Mouse (Mus musculus) activated CD4-positive, CD25-positive, alpha-beta regulatory T cell, adult 4 months (primary cell): Measurements from ENCODE around the gene Tcp11l1. TPM values are rescaled to one million over a fixed set of nuclear protein-coding genes. Genes with fewer than 3 reads are reported as not detected.

Experiments used
- polyA plus RNA-seq, 2 experiments: library from polyadenylated mRNA; unstranded; fragments of 100-300 nt; shearing (Covaris generic); gene quantifications; one replicate each; pipeline ENCODE4 v1.2.1; 2017

Tcp11l1 gene
- polyA plus RNA-seq, 2 experiments from 2014 or later = 1.3 TPM; not detected in 1

Other genes starting within 250 kb of the Tcp11l1 start
- 10 to 100 TPM; 11.1 to 12.5 TPM for gene Hipk3, start 217.7 kb downstream of the Tcp11l1 start, polyA plus RNA-seq
- 10 to 100 TPM; 55.7 to 72.3 TPM for gene Cstf3, start 121.6 kb downstream of the Tcp11l1 start, polyA plus RNA-seq
- gene Pin1rt1, start 4.2 kb upstream of the Tcp11l1 start, polyA plus RNA-seq = not detected
- not detected for gene Depdc7, start 30.7 kb upstream of the Tcp11l1 start, polyA plus RNA-seq
- 1 to 10 TPM in 1 of 2 experiments, under 1 TPM in 1; 0.93 to 1.2 TPM for gene Qser1, start 104.6 kb upstream of the Tcp11l1 start, polyA plus RNA-seq
- 1 to 10 TPM; 1.2 to 1.4 TPM for gene Prrg4, start 137.7 kb upstream of the Tcp11l1 start, polyA plus RNA-seq
- gene Ccdc73, start 155.6 kb upstream of the Tcp11l1 start, polyA plus RNA-seq = 1 to 10 TPM; 3.3 to 5.2 TPM